Mouse (Mus musculus) embryonic facial prominence, embryonic 14.5 days (tissue): ENCODE data around the gene Ulk4. TPM values are rescaled to one million over a fixed set of nuclear protein-coding genes. Genes with fewer than 3 reads are reported as not detected.
A peak's percentile ranks its signal among the peaks of the same experiment; 100 is the strongest.

Experiments
- ATAC-seq: fragments of 200-750 bp; cut with Nextera tagmentation; 2 replicates; pipeline ENCODE4 v1.8.0; 2017; ENCODE audit warnings: low read depth, moderate number of reproducible peaks, moderate TSS enrichment
- DNase-seq: peaks from one replicate; pipeline ENCODE4 v3.0.0-alpha.2; 2015; ENCODE audit warnings: low spot score
- H3K27ac ChIP-seq: fragments of 300-500 bp; sonication (generic); replicated peaks from 2 replicates; pipeline ENCODE4 v1.5.1; 2014; ENCODE audit warnings: low read depth, mild to moderate bottlenecking, low read length, moderate library complexity
- H3K27me3 ChIP-seq: fragments of 300-500 bp; sonication (generic); replicated peaks from 2 replicates; pipeline ENCODE4 v1.6.1; 2014; ENCODE audit warnings: low read length; ENCODE audit not compliant: control insufficient read depth, insufficient read depth
- H3K36me3 ChIP-seq: fragments of 300-500 bp; sonication (generic); 2 replicates; pipeline ENCODE4 v1.6.1; 2014; ENCODE audit warnings: low read length, mixed read lengths; ENCODE audit not compliant: control insufficient read depth, insufficient read depth
- H3K4me1 ChIP-seq: fragments of 300-500 bp; sonication (generic); 2 replicates; pipeline ENCODE4 v1.6.1; 2014; ENCODE audit warnings: antibody characterized with exemption, low read length; ENCODE audit not compliant: control insufficient read depth, insufficient read depth
- H3K4me2 ChIP-seq: fragments of 300-500 bp; sonication (generic); 2 replicates; pipeline ENCODE4 v1.6.1; 2014; ENCODE audit warnings: low read depth, mild to moderate bottlenecking, low read length, moderate library complexity, mixed read lengths
- H3K4me3 ChIP-seq: fragments of 300-500 bp; sonication (generic); 2 replicates; pipeline ENCODE4 v1.5.1; 2014; ENCODE audit warnings: low read depth, mild to moderate bottlenecking, low read length
- H3K9ac ChIP-seq: fragments of 300-500 bp; sonication (generic); 2 replicates; pipeline ENCODE4 v1.6.1; 2014; ENCODE audit warnings: low read depth, mild to moderate bottlenecking, low read length, moderate library complexity, mixed read lengths
- H3K9me3 ChIP-seq: fragments of 300-500 bp; sonication (generic); 2 replicates; pipeline ENCODE4 v1.6.1; 2016; ENCODE audit warnings: low read length; ENCODE audit not compliant: control insufficient read depth
- WGBS: fragments of 180-500 bp; shearing (Covaris S2); extraction: QIAGEN DNeasy Blood & Tissue Kit; methylation state at CpG from one replicate; pipeline ENCODE4 v1.1.7; 2014; 5-methylcytosine and 5-hydroxymethylcytosine counted together
- polyA plus RNA-seq: library from polyadenylated mRNA; unstranded; fragments of >200 nt; fragmentation: Nextera tagmentation; extraction: Ambion mirVana; gene quantifications from 2 replicates; pipeline ENCODE4 v1.2.1, GENCODE M21; 2014

Gene Ulk4
- polyA plus RNA-seq, 1 experiment from 2014 or later: 136 TPM

- Histone ChIP-seq H3K36me3 (no peaks in the 10 kb centered on the region), H3K27ac (no peak overlapping the region), H3K4me3 (no peak overlapping the region), H3K4me1 (peaks cover 17% of the 10 kb centered on the region), H3K27me3 (no peaks in the 10 kb centered on the region), H3K9me3 (no peaks in the 10 kb centered on the region), H3K4me2 (no peak overlapping the region), H3K9ac (no peak overlapping the region)
- WGBS: 53% methylated on average over 6 of the region's 6 CpGs
- peak; percentile 61 for DNase-seq
- ATAC-seq: no peak
Observed at GRCm38 (mm10) chr9:120932371-120932770, 344.6 kb downstream of the Ulk4 start.

- WGBS: 71% methylated on average over 8 of the region's 8 CpGs
- no peak overlapping the region for H3K27ac ChIP-seq
- no peak overlapping the region for H3K9ac ChIP-seq
- no peaks in the 10 kb centered on the region for H3K27me3 ChIP-seq
- ATAC-seq (no peak), DNase-seq (no peak)
- no peak overlapping the region for H3K4me3 ChIP-seq
- peaks cover 5% of the 10 kb centered on the region; the same call in 1 of the 2 replicates for H3K4me1 ChIP-seq
- H3K36me3 ChIP-seq: no peaks in the 10 kb centered on the region
- no peaks in the 10 kb centered on the region for H3K9me3 ChIP-seq
- no peak overlapping the region for H3K4me2 ChIP-seq
Observed at GRCm38 (mm10) chr9:120930811-120931210, 346.2 kb downstream of the Ulk4 start.

- no peak overlapping the region for H3K9ac ChIP-seq
- DNase-seq (no peak), ATAC-seq (no peak)
- H3K4me2 ChIP-seq: no peak overlapping the region
- H3K9me3 ChIP-seq: no peaks in the 10 kb centered on the region
- no peak overlapping the region for H3K4me3 ChIP-seq
- no peaks in the 10 kb centered on the region for H3K36me3 ChIP-seq
- H3K4me1 ChIP-seq: no peaks in the 10 kb centered on the region
- 91% methylated on average over 12 of the region's 12 CpGs for WGBS
- H3K27ac ChIP-seq: no peak overlapping the region
- no peaks in the 10 kb centered on the region for H3K27me3 ChIP-seq
Observed at GRCm38 (mm10) chr9:120930021-120930420, 347.0 kb downstream of the Ulk4 start.

- H3K9me3 ChIP-seq: no peaks in the 10 kb centered on the region
- no peak within 1 kb of the TSS for H3K4me3 ChIP-seq
- H3K4me2 ChIP-seq: no peak within 1 kb of the TSS
- H3K27me3 ChIP-seq: no peaks in the 10 kb centered on the region
- DNase-seq (no peak), ATAC-seq (no peak)
- no peaks in the 10 kb centered on the region for H3K36me3 ChIP-seq
- WGBS: 75% methylated on average over 11 of the region's 11 CpGs
- no peak within 1 kb of the TSS for H3K27ac ChIP-seq
- H3K9ac ChIP-seq: no peak within 1 kb of the TSS
- no peaks in the 10 kb centered on the region for H3K4me1 ChIP-seq
Observed at GRCm38 (mm10) chr9:120929081-120929480, 347.9 kb downstream of the Ulk4 start, which contains the start of gene Ctnnb1. Ctnnb1 (plus strand) TSS chr9:120929216.

- WGBS: 15% methylated on average over 9 of the region's 9 CpGs
Observed at GRCm38 (mm10) chr9:120926939-120927606, 349.9 kb downstream of the Ulk4 start.

GRCm38 (mm10) chr9:120926126-120926525 lies 350.9 kb downstream of the Ulk4 start:
- 55% methylated on average over 1 of the region's 1 CpGs for WGBS
- Histone ChIP-seq H3K4me1 (no peaks in the 10 kb centered on the region), H3K36me3 (no peaks in the 10 kb centered on the region), H3K9me3 (no peaks in the 10 kb centered on the region), H3K4me2 (no peak overlapping the region), H3K27me3 (no peaks in the 10 kb centered on the region), H3K4me3 (no peak overlapping the region), H3K9ac (no peak overlapping the region), H3K27ac (no peak overlapping the region)
- ATAC-seq: no peak
- no peak for DNase-seq

More at GRCm38 (mm10) chr9:120926939-120927606, 349.9 kb downstream of the Ulk4 start:
- H3K9ac ChIP-seq: no peak overlapping the region; the same call in 1 of the 2 replicates
- H3K4me2 ChIP-seq: no peak overlapping the region
- DNase-seq: no peak
- no peak overlapping the region for H3K27ac ChIP-seq
- H3K36me3 ChIP-seq: no peaks in the 10 kb centered on the region
- H3K27me3 ChIP-seq: no peaks in the 10 kb centered on the region
- ATAC-seq: no peak
- no peaks in the 10 kb centered on the region for H3K9me3 ChIP-seq
- no peaks in the 10 kb centered on the region for H3K4me1 ChIP-seq
- no peak overlapping the region for H3K4me3 ChIP-seq

- no peaks in the 10 kb centered on the region for H3K36me3 ChIP-seq
- WGBS: 70% methylated on average over 5 of the region's 5 CpGs
- H3K9ac ChIP-seq: no peak overlapping the region
- DNase-seq: peak; percentile 72
- H3K27me3 ChIP-seq: no peaks in the 10 kb centered on the region
- H3K27ac ChIP-seq: peak overlapping the region; percentile 63
- H3K4me3 ChIP-seq: no peak overlapping the region
- peaks cover 4% of the 10 kb centered on the region; the same call in 1 of the 2 replicates for H3K4me1 ChIP-seq
- H3K4me2 ChIP-seq: no peak overlapping the region
- peaks cover 4% of the 10 kb centered on the region; the same call in 1 of the 2 replicates for H3K9me3 ChIP-seq
- ATAC-seq: peak; percentile 84
Observed at GRCm38 (mm10) chr9:120919130-120919529, 357.9 kb downstream of the Ulk4 start.

- H3K4me3 ChIP-seq: no peak overlapping the region
- 27% methylated on average over 6 of the region's 6 CpGs for WGBS
- peaks cover 4% of the 10 kb centered on the region; the same call in 1 of the 2 replicates for H3K9me3 ChIP-seq
- H3K36me3 ChIP-seq: no peaks in the 10 kb centered on the region
- DNase-seq (peak; percentile 62), ATAC-seq (no peak)
- H3K4me1 ChIP-seq: peaks cover 4% of the 10 kb centered on the region; the same call in 1 of the 2 replicates
- H3K27ac ChIP-seq: peak overlapping the region; percentile 63
- 0 out of 2 replicates have a peak overlapping the region, but pooled peaks have one; percentile 22 for H3K9ac ChIP-seq
- H3K27me3 ChIP-seq: no peaks in the 10 kb centered on the region
- H3K4me2 ChIP-seq: no peak overlapping the region
Observed at GRCm38 (mm10) chr9:120918642-120919041, 358.4 kb downstream of the Ulk4 start.

GRCm38 (mm10) chr9:120918211-120918610 lies 358.8 kb downstream of the Ulk4 start:
- no peak for DNase-seq
- 77% methylated on average over 5 of the region's 5 CpGs for WGBS
- Histone ChIP-seq H3K27ac (0 out of 2 replicates have a peak overlapping the region, but pooled peaks have one; percentile 63), H3K4me1 (peaks cover 4% of the 10 kb centered on the region; the same call in 1 of the 2 replicates), H3K4me3 (no peak overlapping the region), H3K9me3 (peaks cover 4% of the 10 kb centered on the region; the same call in 1 of the 2 replicates), H3K36me3 (no peaks in the 10 kb centered on the region), H3K9ac (no peak overlapping the region), H3K4me2 (no peak overlapping the region), H3K27me3 (no peaks in the 10 kb centered on the region)
- ATAC-seq: no peak
